Mouse (Mus musculus) cerebellum, adult 9-11 months (tissue): ENCODE results near the gene Gpr157.

Experiments
- DNase-seq: peaks from one replicate; pipeline ENCODE4 v3.0.0; 2022

Gene Gpr157

DNA sequence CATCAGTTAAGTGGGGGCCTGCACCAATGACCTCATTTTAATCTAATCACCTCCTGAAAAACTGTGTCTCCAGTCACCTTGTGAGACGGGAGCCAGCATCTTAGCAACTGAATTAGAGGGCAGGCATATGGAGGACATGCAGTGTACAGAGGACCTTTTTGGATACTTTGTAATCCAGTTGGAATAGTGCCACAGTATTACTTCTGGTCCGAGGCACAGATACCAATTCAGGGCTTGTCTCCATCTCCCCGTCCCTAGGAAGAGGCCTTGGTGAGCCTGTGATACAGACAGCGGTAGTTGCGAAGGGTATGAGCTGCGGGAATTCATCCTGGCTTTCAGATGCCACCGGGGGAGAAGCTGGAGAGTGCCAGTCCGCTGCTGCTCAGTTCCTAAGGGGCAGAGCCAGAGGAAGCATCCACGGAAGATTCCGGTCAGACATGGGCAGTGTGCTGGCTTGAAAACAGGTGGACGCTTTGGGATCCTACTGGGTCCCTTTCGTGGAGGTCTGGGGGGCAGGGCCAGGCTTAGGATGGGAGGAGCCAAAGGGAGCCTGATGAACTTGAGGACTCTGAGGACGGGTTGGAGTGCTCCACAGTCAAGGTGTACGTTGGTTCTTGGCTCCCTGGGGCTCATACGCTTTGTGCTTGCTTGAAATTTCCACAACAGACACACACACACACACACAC, 14.6 kb upstream of the Gpr157 start:
- peak; percentile 36 for DNase-seq

DNA sequence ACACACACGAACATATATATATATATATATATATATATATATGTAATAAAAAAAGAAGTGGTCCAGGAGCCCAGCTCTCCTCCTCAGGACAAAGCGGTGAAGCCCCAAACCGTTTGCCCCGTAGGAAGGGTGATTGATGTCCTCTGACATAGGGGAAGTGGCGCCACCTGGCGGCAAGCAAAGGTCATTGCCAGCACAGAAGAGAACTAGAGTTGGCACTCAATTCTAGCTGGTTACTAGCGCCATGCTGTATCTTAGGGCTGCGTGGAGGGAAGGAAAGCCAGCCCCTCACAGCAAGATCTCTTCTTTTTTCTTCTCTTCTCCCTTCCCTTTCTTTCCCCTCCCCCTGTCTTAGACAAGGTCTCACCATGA, 14.1 kb upstream of the Gpr157 start:
- peak; percentile 45 for DNase-seq

DNA sequence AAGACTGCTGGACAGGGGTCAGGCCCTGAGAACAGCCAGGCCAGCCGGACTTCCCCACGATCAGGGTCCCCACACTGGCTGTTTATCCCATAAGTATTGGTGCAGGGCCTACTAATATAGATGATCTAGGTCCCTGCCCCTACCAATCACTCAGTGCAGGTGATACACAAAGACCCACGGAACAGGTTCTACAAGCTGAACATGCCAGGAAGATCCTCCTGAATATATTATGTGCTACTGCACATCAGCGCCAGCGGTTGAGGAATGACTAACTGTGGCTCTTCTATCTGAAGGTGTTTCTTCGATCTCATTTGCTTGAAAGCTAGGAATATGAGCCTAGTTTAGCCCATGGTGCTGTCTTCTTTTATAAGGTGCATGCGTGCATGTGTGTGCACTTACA, 11.8 kb upstream of the Gpr157 start:
- DNase-seq = no peak

DNA sequence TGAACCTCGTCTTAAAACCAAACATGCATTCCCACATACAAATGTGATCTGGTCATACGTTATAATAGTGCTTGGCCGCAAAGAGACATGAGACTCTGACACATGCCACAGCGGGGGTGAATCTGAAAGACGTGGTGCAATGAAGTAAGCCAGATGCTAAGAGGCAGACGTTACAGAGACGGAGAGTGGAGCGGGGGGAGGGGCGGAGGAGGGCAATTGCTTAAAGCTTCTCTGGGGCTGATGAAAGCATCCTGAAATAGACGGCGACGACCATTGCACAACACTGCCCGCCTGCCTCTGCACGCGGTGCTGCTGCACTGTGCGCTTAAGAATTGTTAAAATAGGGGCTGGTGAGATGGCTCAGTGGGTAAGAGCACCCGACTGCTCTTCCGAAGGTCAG, 11.0 kb upstream of the Gpr157 start:
- DNase-seq = no peak

DNA sequence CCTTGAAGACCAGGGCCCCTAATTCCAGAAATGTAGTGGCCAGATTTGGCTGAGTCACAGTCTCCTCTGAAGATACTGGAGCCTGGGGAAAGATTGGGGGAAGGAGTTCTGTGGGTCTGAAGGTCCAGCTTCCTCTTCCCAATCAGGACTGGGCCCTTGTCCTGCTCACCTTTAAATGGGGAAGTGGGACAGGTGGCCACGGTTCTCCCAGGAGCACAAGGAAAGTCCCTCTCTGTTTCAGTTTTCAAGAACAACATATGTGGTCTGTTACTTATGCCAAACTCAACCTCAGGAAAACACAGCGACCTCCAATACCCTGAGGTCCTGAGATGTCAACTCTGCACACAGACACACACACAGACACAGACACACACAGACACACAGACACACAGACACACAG, 8.5 kb upstream of the Gpr157 start:
- no peak for DNase-seq

DNA sequence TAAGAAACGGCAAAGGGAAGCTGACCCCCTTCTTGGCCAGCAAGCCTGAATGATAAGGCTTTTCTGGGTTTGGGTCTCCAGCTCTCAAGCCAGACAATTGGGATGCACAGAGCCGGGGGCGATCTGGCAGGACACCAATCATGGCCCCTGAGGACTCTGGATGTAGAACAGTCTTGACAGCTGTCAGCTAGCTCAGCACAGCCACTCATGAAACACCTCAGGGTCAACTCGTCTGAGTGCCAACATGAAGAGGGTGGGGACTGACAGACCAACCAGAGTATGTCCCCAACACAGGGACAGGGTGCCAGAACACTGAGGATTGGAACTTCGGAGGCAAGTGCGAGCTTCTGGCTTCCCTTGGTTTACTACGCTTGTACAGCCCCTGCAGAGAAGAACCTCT, 7.9 kb upstream of the Gpr157 start:
- no peak for DNase-seq

DNA sequence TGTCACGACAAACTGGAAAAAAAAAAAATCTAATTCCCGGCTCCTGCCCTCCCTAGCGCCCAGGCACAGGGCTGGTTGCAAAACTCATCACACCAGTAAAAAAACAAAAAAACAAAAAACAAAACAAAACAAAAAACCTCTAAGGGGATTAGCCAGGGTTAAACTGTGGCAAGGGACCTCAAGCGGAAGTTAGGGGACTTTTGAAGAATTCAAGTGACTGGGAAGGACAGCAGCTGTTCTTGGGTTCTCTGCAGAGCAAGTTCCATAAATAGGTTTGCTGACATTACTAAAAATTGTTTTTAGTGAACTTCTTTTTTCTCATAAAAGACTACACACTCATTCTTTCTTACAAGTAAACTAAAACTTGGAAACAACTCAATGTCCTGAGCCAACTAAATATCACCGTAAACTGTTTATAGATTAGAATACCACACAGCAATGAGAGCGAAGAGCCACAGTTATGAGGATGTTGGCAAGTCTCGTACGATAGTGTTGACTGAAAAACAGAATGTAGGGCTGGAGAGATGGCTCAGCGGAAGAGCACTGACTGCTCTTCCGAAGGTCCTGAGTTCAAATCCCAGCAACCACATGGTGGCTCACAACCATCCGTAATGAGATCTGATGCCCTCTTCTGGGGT, 6.7 kb upstream of the Gpr157 start:
- no peak for DNase-seq

DNA sequence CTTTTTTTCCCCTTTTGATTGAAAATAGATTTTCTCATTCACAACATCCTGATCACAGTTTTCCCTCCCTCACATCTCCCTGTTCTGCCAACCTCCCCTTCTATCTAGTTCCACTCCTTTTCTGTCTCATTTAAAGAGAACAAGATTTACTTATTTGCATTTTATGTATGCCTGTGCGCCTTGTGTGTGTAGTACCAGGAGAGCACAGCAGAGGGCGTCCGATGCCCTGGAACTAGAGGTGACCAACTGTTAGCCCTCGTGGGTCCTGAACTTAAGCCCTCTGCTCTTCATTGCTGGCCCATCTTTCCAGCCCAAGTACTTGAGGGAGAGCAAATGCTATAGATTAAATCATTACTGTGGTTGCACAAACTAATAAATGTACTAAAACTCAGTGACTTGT, 1.8 kb upstream of the Gpr157 start:
- DNase-seq = no peak

DNA sequence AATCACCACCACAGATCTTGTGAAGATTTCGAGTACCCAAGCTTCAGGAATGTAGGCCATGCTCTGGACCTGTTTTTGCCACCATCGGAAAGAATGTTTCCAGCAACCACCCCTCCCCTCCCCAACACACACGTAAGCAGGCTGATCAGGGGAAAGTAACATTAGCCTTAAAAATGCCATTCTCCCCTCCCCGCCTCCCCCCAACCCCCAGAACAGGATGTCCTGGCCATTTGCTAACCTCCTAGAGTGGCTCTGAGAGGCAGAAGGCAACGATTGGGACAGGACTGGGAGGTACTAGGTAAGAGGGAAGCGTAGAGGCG, 364 bp upstream of the Gpr157 start:
- no peak for DNase-seq

DNA sequence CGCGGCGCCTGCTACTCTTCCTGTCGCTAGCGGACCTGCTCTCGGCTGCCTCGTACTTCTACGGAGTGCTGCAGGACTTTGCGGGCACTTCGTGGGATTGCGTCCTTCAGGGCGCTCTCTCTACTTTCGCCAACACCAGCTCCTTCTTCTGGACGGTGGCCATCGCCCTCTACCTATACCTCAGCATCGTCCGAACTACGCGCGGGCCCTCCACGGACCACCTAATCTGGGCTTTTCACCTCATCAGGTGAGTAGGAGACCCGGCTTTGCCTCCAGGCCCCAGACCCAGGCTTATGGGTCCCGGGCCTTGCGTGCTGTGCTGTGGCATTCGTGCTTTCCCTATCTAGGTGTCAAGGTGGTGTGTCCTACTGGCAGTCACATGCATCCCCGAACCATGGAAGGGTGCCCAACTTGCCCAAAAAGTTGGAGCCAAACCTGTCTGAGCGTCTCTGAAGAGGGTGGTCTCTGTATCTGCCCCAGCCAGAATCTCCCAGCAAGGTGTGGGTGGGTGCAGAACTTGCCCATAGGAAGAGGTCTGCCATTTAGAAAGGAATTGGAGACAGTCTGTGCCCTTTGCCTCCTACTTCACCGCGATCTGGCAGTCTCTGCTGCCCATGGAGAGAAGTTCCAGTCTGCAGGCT, 845 bp downstream of the Gpr157 start:
- DNase-seq = peak; percentile 53

DNA sequence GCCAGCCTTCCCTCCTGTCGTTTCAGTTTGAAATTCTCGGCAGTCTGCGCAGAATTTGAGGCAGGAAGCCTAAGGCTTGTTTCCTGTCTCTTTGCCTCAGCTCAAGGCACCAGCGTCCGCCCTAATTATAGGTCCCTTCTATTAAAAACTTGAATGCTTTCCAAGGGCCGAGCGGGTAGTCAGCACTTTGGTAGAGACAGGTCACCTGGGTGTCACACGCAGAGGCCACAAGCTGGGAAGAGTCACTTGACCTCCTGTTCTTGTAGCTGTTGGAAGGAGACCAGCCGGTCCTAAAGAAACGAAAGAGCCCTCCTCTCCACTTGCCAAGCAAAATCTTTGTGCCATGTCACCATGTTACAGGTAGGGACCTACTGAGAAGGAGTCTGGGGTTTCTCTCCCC, 2.0 kb downstream of the Gpr157 start:
- peak; percentile 62 for DNase-seq

DNA sequence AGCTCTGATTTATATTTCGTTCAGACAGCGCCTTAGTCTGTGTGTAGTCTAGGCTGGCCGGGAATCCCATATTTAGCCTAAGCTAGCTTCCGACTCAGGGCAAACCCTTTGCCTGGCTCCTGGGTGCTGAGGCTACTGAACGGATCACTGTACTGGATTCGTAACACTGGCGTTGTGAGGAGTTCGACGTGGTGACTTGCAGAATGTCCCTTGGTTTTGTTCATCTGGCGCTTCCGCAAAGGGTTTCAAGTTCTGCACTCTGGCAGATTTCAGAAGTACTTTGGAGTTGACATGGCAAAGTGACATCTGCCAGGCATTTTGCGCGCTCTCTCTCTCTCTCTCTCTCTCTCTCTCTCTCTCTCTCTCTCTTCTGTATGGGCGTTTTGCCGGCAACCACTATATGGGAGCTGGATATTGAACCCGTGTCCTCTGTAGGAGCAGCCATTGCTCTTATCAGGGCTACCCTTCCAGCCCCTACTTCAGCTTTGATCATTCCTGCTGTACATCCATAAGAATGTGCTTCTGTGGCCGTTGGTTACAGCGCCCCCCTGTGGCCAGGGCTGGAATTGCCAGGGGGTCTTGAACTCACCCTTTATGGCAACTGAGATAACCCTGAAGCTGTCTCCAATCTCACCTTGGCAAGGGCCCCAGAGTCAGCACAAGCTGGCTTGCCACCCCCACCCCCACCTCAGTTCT, 4.9 kb downstream of the Gpr157 start:
- no peak for DNase-seq

DNA sequence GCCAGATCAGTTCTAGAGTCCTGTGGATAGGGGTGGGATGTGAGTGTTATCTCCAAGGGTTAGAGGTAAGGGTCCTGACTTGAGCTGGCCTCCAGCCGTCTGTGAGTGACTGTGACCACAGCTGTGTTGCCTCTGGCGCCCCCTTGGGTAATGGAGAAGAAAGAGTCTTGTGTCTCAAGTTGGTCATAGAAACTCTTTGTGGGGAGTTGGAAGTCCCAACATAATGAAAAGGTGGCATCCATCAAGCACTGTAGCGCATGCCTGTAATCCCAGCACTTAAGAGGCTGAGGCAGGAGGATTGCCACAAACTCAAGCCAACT, 5.4 kb downstream of the Gpr157 start:
- DNase-seq = no peak

DNA sequence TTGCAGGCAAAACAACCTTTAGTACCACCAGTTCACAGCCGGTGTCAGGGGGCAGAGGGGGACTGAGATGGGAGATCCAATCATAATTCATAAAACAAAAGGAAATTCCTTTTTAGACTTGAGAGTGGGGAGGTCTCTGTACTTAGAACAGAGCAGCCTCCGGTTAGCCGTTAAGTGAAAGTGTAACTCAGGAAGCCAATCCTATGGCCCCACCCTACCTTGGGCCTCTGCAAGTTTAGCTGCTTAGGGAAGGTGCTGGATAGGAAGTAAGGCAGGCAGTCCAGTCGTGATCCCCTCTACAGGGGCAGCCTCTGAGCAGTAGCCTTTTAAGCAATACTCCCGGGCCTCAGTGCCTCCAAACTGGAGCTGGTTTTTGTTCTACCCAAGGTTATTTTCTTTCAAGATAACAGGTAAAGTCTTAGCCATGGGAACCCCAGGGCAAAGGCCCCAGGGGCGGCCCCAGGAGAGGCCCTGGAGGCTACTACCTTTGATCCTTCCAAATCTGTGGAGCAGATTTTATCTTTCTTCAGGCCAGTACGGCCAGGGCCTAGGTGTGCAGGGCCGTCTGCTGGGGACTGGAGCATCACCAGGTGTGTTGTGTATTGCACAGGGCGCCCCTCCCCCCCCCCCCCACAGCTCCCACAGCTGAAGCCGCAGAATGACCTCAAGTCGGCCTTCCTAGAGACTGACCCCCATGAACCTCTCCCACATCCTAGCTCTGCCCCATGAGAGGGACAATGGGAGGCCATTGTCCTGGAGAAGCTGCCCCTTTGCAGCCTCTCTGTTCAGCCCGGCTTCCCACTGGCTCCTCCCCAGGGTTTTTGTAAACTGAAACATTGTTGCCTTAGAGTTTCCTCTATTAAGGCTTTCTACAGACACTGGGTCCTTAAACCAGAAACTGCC, 6.6 kb downstream of the Gpr157 start:
- DNase-seq = no peak

DNA sequence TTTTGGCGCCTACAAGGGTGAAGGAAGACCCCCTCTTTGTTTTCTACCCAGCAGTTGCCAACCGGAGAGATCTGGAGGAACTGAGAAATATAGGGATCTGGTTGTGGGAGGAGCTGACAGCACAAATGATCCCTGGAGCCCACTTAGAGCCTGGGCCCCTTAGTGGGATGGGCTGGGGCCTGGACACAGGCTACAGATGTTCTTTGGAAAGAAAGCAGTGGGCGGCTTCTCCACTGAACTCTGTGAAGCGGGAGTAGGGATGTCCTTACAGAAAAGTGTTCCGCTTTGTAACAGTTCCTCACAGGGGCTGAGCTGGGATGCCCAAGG, 7.3 kb downstream of the Gpr157 start:
- DNase-seq = no peak

DNA sequence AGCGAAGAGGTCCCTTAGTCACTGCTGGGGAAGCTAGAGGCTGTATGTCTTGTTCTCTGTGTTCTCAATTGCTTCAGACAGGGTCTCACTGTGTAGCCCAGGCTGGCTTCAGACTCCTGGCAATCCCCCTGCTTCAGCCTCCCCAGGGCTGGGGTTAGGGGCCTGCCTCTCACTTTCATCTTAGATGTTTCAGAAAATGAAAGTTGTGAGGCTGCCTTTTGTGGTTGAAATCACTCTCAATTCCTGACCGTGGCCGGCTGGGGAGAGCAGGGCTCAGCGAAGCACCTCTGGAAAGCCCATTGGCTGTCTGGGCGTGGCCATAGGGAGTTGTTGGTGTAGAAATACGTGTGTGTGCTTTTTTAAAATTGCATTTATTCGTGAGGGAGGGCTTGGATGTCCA, 9.1 kb downstream of the Gpr157 start:
- no peak for DNase-seq

DNA sequence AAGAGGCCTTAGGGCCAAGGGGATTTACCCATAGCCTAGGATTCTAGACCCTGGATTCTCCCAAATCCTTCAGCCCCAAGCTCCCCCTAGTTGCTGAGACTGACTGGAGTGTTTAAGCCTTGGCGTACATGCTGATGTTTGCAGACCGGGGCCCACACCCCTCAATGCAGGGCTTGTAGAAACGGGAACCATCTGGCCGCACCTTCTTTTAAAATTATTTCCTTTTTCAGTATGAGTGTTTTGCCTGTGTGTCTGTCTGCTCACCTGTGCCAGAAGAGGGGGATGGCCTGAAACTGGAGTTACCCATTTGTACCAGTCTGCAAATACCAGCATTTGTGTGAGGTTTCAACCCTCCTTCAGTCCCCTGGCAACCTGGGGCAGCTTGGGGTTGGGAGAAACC, 10.7 kb downstream of the Gpr157 start:
- DNase-seq = no peak

DNA sequence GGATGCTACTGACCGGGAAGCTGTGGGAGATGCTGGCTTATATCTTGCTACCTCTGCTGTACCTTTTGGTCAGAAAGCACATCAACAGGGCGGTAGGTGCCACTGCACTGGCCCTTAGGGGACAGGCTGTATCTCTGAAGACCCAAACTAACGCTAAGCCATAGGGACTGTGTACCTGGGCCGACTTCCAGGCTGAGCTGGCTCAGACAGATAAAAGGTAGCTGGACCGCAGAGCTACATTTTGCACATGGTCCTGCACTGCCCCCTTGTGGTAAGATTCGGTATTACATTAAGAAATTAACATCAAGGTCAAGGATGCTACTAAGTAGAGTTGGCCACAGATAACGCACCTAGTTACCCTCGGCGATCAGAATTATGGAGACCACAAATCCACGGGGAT, 11.7 kb downstream of the Gpr157 start:
- peak; percentile 80 for DNase-seq

DNA sequence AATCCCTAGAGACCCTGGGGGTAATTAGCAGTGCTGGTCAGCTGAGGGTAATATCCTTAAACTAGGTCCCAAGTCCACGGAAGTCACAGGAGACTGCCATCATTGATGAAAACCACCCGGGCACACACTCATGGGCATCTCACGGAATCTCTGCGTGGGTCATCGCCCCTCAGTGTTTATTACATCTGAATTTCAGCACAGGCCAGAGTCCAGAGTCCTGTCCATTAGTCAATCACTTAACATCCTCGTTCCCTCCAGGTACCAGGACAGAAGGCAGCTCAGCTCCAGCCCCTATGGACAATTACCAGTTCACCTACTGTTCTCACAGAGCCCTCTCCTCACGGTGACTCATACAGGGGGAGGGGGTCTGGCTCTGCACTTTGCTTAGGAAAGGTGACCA, 15.7 kb downstream of the Gpr157 start:
- no peak for DNase-seq

DNA sequence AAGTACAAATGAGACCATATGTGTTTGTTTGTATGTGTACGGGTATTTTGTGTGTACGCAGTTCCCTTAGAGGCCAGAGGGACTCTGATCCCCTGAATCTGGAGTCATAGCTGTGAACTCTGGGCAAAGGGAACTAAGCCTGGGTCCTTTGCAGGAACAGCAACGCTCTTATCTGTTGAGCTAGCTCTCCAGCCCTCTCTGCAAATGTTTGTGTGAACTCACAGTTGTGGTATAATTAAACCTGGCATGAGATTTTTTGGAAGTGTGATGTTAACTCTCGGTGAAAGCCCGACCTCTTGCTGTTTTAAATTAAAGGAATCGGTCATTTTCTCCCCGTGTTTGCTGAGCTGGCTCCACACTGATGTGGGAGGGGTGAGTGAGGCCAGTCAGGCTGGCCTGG, 18.5 kb downstream of the Gpr157 start:
- DNase-seq = no peak

DNA sequence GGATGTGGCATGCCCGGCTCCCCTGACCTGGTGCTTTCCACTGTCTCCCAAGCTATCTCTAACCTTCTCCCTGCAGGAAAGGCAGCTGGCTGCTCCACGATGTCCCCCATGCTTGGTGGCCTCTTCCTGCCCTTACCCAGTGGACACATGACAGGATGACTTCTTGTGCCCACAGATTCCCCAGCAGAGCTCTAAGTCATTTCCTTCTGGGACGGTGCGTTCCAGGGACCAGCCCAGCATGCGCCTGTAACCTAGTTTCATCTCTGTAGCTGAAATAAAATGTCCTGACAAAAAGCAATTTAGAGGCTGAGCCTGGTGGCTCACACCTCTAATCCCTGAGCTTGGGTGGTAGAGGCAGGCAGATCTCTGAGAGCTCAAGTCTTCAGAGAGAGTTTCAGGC, 19.5 kb downstream of the Gpr157 start:
- DNase-seq = peak; percentile 54

DNA sequence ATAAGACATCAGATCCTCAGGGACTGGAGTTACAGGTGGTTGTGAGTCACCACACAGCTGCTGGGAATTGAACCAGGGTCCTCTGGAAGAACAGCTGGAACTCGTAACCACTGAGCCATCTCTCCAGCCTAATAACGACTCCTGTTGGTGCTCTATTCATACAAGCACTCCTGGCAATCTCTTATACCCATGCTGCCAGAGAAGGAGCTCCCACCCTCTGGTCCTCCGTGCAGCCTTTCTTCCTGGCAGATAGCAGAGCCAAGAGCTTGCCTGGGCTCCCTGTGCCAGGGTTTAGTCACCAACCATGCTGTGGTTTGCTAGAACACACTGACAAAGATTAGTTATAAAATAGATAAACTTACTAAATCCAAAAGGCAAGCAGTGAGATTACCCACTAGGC, 22.5 kb downstream of the Gpr157 start:
- no peak for DNase-seq

DNA sequence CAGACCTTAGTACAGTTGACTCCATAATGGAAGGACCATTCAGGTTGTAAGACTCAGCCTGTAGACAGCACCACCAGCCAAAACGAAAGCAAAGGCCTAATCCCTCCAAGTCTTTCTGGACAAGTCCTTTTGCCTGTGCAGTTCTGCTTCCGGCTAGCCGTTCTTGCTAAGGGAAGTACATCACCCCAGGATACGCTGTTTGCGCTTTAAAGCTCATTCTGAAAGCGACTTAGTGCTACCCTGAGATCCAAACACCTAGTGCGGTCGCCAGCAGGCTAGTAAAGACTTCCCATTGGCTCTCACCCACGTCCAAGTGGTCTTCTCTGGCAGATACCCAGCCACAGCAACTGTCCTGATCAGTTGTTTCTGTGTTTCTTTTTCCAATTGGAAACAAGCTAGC, 23.2 kb downstream of the Gpr157 start:
- DNase-seq = no peak

DNA sequence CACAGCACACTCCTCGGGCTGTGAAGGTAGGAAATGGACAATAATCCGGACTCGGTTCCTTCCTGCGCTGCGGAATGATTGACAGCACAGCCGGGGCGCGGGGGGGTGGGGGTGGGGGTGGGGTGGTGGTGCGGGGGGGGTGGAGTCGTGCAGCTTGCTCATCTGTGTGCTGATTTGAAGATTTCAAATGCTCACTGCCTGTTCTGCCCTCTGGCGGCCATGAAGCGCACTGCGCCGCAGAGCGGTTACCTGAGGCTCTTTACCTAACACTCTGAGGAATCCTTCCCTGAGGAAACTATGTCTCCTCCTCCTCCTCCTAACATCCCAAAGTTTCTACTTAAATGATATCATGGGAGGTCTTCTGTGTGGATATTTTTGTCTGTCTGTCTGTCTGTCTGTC, 25.7 kb downstream of the Gpr157 start:
- DNase-seq = peak; percentile 74
